Mouse (Mus musculus): ENCODE measurements around the gene Egfr. TPM values are rescaled to one million over a fixed set of nuclear protein-coding genes. Genes with fewer than 3 reads are reported as not detected.
A peak's percentile ranks its signal among the peaks of the same experiment; 100 is the strongest.

Egfr gene
- 10 to 100 TPM; 14.3 to 15.4 TPM for total RNA-seq (2021)
- long read RNA-seq, experiment 1, partial matches to known transcripts: 0 of 2 reads
- long read RNA-seq, experiment 1, other reads (novel, unspliced or antisense): 2 of 2 reads
- long read RNA-seq, experiment 2, full-length matches to known transcripts: 1 of 4 reads
- long read RNA-seq, experiment 2, partial matches to known transcripts: 1 of 4 reads
- long read RNA-seq, experiment 2, other reads (novel, unspliced or antisense): 2 of 4 reads

DNA sequence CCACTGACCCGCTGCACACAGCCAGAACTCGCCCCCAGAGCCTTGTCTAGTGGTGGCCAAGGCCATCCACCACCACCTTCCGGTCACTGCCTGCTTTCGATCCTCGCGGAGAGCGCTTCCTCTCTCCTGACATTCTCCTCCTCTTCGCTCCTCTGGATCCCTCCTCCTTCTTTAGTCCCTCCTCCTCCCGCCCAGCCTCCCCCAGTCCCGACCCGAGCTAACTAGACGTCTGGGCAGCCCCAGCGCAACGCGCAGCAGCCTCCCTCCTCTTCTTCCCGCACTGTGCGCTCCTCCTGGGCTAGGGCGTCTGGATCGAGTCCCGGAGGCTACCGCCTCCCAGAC is at the start of gene Egfr:
Gene Egfr, plus strand, starts transcription at position 197 of the 342 bp plus-strand sequence.
- DNase-seq (ENCODE audit: extremely low spot score in 1 of 2, low spot score in 2 of 2): peak; percentile 19 to 23
- peak within 1 kb of the TSS; percentile 30; the same call in 1 of the 2 replicates for H3K27ac ChIP-seq
- no peak for TF ChIP-seq CTCF (IDR thresholded peaks at IDR 0.05)
- peak within 1 kb of the TSS; percentile 54 for H3K4me3 ChIP-seq
- intact Hi-C loops (cut with DNase I): loop anchor here (2.0 to 10.0 kb wide), 5 partner anchors 41 to 217 kb away; no protein-coding TSS in a partner anchor

DNA sequence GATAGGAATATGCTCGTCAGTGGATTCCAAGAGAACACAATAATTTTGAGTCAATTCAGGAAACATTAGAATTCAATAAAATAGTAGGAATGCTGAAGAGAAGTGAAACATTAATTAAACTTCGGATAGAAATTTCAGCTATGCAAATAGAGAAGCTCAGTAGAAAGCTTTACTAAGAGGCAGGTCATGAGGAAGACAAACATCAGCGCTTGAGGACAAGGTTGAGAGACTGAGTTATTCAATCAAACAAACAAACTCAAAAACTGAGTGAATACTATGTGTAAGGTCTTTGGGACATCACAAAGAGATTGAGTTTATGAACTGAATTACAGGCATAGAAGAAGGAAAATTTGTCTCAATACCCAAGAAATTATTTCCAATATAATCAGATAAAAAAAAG is 48.8 kb upstream of the Egfr start:
- intact Hi-C loops (cut with DNase I): no loop called here
- TF ChIP-seq CTCF (IDR thresholded peaks at IDR 0.05): no peak
- Histone ChIP-seq H3K27ac (no peak overlapping the region), H3K4me3 (no peak overlapping the region)
- no peak for DNase-seq (ENCODE audit: extremely low spot score in 1 of 2, low spot score in 2 of 2)

DNA sequence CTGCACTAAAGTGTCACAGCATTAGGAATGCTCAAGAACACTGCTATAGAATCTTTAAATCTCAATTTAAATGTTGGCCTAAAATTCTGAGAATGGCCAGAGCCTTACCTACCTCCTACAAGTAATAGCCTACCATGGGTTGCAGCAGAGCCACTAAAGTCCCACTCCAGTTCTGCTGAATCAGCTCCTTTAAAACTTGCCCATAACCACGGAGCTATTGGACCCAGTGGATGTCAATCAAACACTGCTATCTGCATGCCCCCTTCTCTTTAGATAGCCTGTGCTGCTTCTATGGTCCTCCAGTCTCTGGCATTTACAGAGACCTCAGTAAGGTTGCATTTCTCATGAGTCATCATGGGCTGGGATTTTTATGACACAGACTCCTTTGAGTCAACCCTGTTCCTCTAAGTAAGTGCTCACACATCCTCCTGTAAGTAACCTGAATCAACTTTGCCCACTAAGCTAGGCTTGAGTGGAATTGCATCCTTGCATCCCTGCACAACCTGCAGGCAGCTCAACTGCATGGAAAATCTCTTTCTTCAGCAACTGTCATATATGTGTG is 16.8 kb upstream of the Egfr start:
- intact Hi-C loops (cut with DNase I): no loop called here
- no peak for TF ChIP-seq CTCF (IDR thresholded peaks at IDR 0.05)
- Histone ChIP-seq H3K27ac (no peak overlapping the region), H3K4me3 (no peak overlapping the region)
- no peak for DNase-seq (ENCODE audit: extremely low spot score in 1 of 2, low spot score in 2 of 2)

DNA sequence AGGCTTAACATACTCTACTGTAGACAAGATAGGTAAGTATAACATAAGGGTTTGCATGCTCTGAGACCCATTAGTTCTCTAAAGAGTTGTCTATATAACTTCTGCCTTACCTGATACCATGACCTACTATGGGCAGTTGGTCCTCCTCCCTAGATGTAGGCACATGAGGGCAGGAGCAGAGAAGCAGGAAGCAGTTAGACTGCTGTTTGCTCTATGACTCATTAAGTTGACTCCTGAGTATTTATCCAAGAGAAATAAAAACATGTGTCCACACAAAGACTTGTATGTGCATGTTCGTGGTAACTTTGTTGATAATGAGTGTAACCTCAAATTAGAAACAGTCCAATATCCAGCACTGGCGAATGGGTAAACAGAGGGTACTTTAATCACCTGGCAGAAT is 14.7 kb upstream of the Egfr start:
- Histone ChIP-seq H3K27ac (no peak overlapping the region), H3K4me3 (no peak overlapping the region)
- DNase-seq (ENCODE audit: extremely low spot score in 1 of 2, low spot score in 2 of 2): no peak
- intact Hi-C loops (cut with DNase I): no loop called here
- TF ChIP-seq CTCF (IDR thresholded peaks at IDR 0.05): no peak

DNA sequence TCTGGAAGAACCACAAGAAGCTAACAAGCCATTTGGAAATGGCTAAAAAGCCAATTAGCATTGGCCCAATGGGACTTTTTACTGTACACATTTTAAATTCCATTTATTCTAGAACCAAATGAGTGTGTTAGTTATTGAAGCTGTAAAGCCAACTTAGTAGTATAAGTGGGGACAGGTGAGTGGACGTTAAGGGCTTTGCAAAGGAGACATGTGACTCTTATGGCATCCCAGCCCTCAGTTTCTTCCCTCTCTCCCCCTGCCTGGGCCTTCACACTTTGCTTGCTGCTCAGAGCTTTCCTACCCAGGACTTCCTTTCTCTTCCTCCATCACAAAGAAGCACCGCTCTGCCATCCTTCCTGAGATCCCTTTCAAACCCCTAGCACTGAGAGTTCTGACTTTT is 13.3 kb upstream of the Egfr start:
- H3K4me3 ChIP-seq: no peak overlapping the region
- DNase-seq (ENCODE audit: extremely low spot score in 1 of 2, low spot score in 2 of 2): no peak
- intact Hi-C loops (cut with DNase I): no loop called here
- TF ChIP-seq CTCF (IDR thresholded peaks at IDR 0.05): no peak
- H3K27ac ChIP-seq: no peak overlapping the region

DNA sequence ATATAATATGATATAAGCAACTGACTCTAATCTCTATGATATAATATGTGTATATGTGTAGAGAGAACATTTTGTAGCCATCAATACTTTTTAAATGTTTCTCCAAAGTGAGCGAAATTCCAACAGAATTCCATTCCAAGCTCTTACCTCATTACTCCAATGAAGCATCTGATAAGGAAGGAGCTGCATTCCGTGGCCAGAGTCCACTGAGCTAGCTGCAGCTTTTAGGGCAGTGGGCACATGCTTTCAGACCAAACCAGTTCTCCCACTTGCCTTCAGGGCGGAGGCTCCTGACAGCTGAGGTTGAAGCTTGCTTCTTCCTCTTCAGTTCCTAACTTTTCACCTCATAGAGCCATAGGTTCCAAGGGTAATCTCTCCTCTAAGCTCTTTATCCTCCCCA is 12.8 kb upstream of the Egfr start:
- DNase-seq (ENCODE audit: extremely low spot score in 1 of 2, low spot score in 2 of 2): no peak
- no peak overlapping the region for H3K27ac ChIP-seq
- intact Hi-C loops (cut with DNase I): no loop called here
- no peak overlapping the region for H3K4me3 ChIP-seq
- TF ChIP-seq CTCF (IDR thresholded peaks at IDR 0.05): no peak

DNA sequence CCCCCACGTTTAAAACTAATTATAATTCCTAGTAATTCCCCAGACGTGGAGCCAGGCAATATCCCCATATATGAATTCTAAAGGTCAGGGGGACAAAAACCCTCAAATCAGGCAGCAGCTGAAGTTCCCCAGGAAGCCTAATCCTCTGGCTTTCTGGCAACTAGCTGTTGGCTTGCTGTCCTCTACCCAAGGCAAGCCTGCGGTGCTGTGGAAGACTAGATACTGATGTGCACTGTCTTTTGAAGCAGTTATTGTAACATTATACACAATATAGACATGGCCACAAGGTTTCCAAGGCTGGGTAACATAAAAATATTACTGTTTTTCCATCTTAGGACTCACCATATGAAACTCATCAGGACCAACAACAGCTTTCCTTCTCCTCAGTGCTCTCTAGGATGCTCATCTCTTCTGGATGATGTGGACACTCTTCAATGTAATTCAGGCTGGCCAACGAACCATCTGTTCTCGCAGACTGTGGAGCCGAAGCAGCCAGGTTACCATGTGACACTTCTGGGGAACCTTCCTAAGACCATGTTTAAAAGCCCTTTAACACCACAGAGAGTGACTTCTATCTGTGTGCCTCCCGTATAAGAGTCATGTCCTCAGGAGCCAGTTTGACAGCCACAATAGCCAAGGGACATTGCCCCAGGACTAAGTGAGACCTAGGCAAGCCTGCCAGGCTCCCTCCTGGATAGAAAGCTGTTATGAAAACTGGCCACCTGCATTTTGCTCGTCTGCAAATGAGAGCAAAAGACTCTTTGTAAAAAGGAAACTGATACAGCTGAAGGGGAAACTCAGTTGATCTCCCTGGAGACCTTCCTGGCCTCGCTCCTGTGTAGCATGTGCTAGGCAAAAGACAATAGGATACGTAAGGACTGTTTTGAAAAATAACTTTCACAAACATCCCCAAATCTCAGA is 11.1 kb upstream of the Egfr start:
- Histone ChIP-seq H3K27ac (no peak overlapping the region), H3K4me3 (no peak overlapping the region)
- TF ChIP-seq CTCF (IDR thresholded peaks at IDR 0.05): no peak
- no peak for DNase-seq (ENCODE audit: extremely low spot score in 1 of 2, low spot score in 2 of 2)
- intact Hi-C loops (cut with DNase I): no loop called here

DNA sequence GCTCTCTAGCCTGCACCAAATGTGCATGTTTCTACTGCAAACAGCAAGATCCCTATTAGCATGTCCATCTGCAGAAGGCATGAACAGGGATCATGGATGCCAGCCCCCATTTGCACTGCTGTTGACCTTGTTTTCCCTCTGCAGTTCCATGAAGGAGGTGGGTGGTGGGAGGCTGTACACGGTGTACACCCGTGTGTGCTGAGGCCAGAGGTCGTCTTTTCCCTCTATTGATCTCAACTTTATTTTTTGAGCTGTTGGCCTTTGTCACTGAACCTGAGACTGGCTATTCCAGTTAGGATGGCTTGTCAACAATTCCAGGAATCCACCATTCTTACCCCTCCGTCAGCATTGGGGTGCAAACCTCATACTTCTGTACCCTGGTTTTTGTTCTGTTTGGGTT is 9.8 kb upstream of the Egfr start:
- no peak for DNase-seq (ENCODE audit: extremely low spot score in 1 of 2, low spot score in 2 of 2)
- TF ChIP-seq CTCF (IDR thresholded peaks at IDR 0.05): no peak
- no peak overlapping the region for H3K4me3 ChIP-seq
- intact Hi-C loops (cut with DNase I): no loop called here
- no peak overlapping the region for H3K27ac ChIP-seq

DNA sequence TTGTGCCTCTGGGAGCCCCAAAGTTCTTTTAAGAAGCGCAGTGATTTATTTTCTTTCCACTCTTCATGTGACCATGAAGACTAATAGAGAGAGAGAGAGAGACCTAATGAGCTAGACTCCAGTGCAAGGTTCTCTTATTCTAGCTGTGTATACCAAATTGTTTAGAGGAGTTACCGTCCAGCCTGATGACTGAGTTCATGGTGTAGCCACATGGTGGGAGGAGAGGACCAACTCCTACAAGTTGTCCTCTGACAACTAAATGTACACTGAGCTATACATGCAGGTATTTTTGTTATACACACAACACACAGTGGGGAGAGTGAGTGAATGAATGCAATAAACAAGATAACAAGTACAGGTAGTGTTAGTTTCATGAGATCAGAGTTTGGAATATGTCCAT is 9.2 kb upstream of the Egfr start:
- DNase-seq (ENCODE audit: extremely low spot score in 1 of 2, low spot score in 2 of 2): no peak
- intact Hi-C loops (cut with DNase I): no loop called here
- no peak for TF ChIP-seq CTCF (IDR thresholded peaks at IDR 0.05)
- H3K4me3 ChIP-seq: no peak overlapping the region
- no peak overlapping the region for H3K27ac ChIP-seq

DNA sequence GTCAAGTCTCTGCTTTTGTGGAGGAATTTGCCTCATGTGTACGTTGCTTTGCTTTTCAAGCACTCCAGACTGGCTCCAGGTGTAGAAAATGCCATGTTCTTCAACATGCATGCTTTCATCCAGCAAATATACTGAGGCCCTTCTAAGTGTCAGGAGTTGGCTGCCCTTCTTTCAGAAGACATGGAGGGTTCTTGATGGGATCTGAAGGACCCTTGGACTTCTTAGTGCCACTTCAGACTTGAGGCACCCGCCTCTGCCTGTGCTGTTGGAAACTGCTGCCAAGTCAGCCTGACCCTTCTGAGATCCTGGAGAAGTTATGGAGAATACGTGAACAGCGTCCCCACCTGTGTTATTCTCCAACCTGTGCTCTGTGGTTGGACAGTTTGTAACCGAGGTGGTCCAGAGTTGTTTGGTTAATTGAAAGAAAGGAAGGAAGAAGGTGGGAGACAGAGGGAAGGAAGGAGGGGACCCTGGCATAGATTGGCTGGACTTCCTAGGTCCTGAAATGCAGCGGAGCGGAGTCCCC is 483 bp upstream of the Egfr start:
- Histone ChIP-seq H3K4me3 (peak overlapping the region; percentile 54), H3K27ac (no peak overlapping the region)
- DNase-seq (ENCODE audit: extremely low spot score in 1 of 2, low spot score in 2 of 2): no peak
- intact Hi-C loops (cut with DNase I): loop anchor here (5.0 to 10.0 kb wide), 3 partner anchors 61 to 217 kb away; no protein-coding TSS in a partner anchor
- TF ChIP-seq CTCF (IDR thresholded peaks at IDR 0.05): no peak

DNA sequence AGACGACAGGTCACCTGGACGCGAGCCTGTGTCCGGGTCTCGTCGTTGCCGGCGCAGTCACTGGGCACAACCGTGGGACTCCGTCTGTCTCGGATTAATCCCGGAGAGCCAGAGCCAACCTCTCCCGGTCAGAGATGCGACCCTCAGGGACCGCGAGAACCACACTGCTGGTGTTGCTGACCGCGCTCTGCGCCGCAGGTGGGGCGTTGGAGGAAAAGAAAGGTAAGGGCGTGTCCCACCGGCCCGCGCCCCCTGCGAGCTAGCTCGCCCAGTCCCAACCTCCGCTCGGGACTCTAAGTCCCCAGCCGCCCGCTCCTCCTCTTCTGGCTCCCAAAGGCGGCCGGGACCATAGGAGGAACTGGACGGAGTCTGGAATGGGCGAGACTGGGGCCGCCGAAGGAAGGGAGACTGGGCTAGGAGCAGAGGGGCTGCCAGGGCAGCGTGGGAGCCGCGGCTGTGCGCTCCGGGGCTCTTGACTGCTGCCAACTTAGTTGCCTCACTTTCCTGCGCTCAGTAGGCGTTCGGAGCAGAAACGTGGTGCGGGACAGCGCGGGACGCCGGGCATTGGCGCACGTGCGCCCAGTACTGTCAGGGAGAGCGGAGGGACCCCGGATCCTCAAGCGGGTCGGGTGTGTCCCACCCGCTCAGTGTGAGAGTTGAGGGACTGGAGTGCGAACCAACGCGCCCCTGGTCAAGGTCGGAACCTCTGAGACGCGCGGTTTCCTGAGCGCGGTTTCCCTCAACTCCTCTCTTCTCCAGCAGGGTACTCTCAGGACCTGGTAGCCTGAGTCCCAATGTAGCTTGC is 548 bp downstream of the Egfr start:
- peak overlapping the region; percentile 30; the same call in 1 of the 2 replicates for H3K27ac ChIP-seq
- H3K4me3 ChIP-seq: peak overlapping the region; percentile 54
- DNase-seq (ENCODE audit: extremely low spot score in 1 of 2, low spot score in 2 of 2): no peak
- intact Hi-C loops (cut with DNase I): loop anchor here (2.0 to 10.0 kb wide), 5 partner anchors 40 to 218 kb away; no protein-coding TSS in a partner anchor
- no peak; the same call in 1 of the 2 replicates for TF ChIP-seq CTCF (IDR thresholded peaks at IDR 0.05)
